Mouse (Mus musculus) embryonic facial prominence, embryonic 10.5 days (tissue): ENCODE data around the gene Il10. TPM values are rescaled to one million over a fixed set of nuclear protein-coding genes. Genes with fewer than 3 reads are reported as not detected.
A peak's percentile ranks its signal among the peaks of the same experiment; 100 is the strongest.

Experiments
- DNase-seq: peaks from one replicate; pipeline ENCODE4 v3.0.0-alpha.2; 2017; ENCODE audit warnings: low spot score
- H3K27ac ChIP-seq: fragments of 300-500 bp; sonication (generic); replicated peaks from 2 replicates; pipeline ENCODE4 v1.5.1; 2016; ENCODE audit warnings: mild to moderate bottlenecking
- H3K27me3 ChIP-seq: fragments of 300-500 bp; sonication (generic); replicated peaks from 2 replicates; pipeline ENCODE4 v1.6.1; 2016; ENCODE audit warnings: low read depth, mild to moderate bottlenecking; ENCODE audit not compliant: poor library complexity, severe bottlenecking
- H3K36me3 ChIP-seq: fragments of 300-500 bp; sonication (generic); replicated peaks from 2 replicates; pipeline ENCODE4 v1.6.1; 2016; ENCODE audit warnings: mild to moderate bottlenecking, moderate library complexity
- H3K4me1 ChIP-seq: fragments of 300-500 bp; sonication (generic); 2 replicates; pipeline ENCODE4 v1.6.1; 2016
- H3K4me3 ChIP-seq: fragments of 300-500 bp; sonication (generic); 2 replicates; pipeline ENCODE4 v1.5.1; 2016; ENCODE audit warnings: mild to moderate bottlenecking, moderate library complexity
- H3K9me3 ChIP-seq: fragments of 300-500 bp; sonication (generic); 2 replicates; pipeline ENCODE4 v1.6.1; 2016; ENCODE audit warnings: mild to moderate bottlenecking
- WGBS: fragments of 180-500 bp; shearing (Covaris S2); methylation state at CpG from one replicate; pipeline ENCODE4 v1.1.7; 2016; 5-methylcytosine and 5-hydroxymethylcytosine counted together
- polyA plus RNA-seq: library from polyadenylated mRNA; unstranded; fragments of >200 nt; fragmentation: Nextera tagmentation; extraction: Ambion mirVana; gene quantifications from 2 replicates; pipeline ENCODE4 v1.2.1, GENCODE M21; 2016

The Il10 gene
- polyA plus RNA-seq, 1 experiment from 2014 or later, result not detected

GRCm38 (mm10) chr1:131058431-131058830 lies 38.8 kb downstream of the Il10 start:
- H3K4me1 ChIP-seq, result peaks cover 52% of the 10 kb centered on the region
- peak overlapping the region; percentile 35; the same call in 1 of the 2 replicates for H3K27ac ChIP-seq
- WGBS, result 80% methylated on average over 7 of the region's 7 CpGs

GRCm38 (mm10) chr1:131059411-131059810 lies 39.8 kb downstream of the Il10 start:
- peaks cover 42% of the 10 kb centered on the region for H3K36me3 ChIP-seq
- H3K27ac ChIP-seq, result peak overlapping the region; percentile 51
- peaks cover 53% of the 10 kb centered on the region for H3K4me1 ChIP-seq
- no peaks in the 10 kb centered on the region for H3K9me3 ChIP-seq
- DNase-seq, result no peak
- no peak overlapping the region for H3K4me3 ChIP-seq
- WGBS, result 66% methylated on average over 1 of the region's 1 CpGs
- H3K27me3 ChIP-seq, result no peaks in the 10 kb centered on the region

More at GRCm38 (mm10) chr1:131058431-131058830, 38.8 kb downstream of the Il10 start:
- H3K4me3 ChIP-seq, result no peak overlapping the region
- peaks cover 52% of the 10 kb centered on the region for H3K36me3 ChIP-seq
- no peak for DNase-seq
- no peaks in the 10 kb centered on the region for H3K9me3 ChIP-seq
- H3K27me3 ChIP-seq, result no peaks in the 10 kb centered on the region

DNA sequence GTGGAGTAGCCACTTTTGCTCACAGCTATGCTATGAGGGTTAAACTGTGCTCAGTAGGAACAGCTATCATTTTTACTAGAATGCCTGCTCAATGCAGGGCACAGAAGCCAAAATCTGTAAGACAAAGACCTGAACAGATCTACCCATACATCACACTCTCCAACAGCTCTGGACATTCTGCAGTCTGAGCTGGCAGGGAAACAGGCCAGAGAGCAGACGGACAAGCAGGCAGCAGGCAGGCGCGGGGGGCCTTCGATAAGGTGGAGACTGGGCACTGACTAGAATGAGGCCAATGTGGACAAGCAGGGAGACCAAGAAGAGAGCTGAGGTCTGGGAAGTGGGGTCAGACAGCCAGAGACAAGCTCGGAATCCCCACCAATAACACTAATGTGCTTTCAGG lies 40.2 kb downstream of the Il10 start:
- WGBS, result 91% methylated on average over 5 of the region's 5 CpGs
- no peaks in the 10 kb centered on the region for H3K27me3 ChIP-seq
- H3K4me1 ChIP-seq, result peaks cover 53% of the 10 kb centered on the region
- DNase-seq, result no peak
- peaks cover 38% of the 10 kb centered on the region for H3K36me3 ChIP-seq
- H3K4me3 ChIP-seq, result no peak overlapping the region
- no peaks in the 10 kb centered on the region for H3K9me3 ChIP-seq
- peak overlapping the region; percentile 51 for H3K27ac ChIP-seq

DNA sequence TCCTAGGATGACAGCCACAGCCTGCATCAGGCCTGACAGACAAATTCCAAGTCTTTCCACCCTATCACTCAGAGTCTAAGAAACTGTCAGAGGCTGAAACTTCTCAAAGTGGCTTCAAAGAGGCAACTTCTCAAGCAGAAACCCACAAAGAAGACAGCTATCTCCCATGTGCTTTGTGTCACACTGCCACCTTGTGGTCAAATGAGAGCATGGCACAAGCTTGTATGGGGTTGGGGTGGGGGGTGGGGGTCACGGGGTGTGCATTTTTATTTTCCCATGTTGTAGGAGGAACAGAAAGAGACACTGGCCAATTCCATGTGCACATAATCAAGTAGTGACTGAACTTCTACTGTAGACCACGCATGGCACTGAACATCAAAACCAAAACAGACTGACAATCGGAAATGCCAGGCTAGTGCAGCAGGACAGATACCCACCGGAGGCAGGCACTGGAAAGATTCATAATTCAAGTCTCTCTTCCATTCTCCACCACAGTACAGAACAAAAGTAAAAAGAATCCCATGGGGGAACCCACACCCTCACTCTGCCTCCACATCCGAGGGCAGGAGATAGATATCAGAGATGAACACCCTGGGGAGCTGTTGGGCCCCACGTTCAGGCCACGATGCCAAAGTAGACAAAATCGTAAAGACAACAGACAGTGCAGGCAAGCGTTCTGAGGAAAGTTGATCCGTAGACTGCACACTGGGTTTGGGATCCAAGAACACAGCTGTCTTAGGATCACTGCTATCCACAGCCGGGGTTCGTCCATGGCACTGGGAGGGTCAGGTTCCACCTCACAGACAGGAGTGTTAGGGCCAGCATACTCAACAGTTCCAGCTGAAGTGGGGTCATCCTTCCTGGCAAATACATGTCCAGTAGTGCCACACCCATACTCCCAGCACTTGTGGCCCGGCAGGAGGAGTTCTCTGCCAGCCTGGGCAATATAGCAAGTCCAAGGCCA lies 40.9 kb downstream of the Il10 start:
- H3K27ac ChIP-seq, result peak overlapping the region; percentile 51; the same call in 1 of the 2 replicates
- peaks cover 53% of the 10 kb centered on the region for H3K4me1 ChIP-seq

GRCm38 (mm10) chr1:131061740-131062254 lies 42.2 kb downstream of the Il10 start:
- peaks cover 53% of the 10 kb centered on the region for H3K4me1 ChIP-seq
- WGBS, result 88% methylated on average over 7 of the region's 7 CpGs
- H3K27ac ChIP-seq, result 0 out of 2 replicates have a peak overlapping the region, but pooled peaks have one; percentile 8

More for the DNA sequence above, 40.9 kb downstream of the Il10 start:
- WGBS, result 70% methylated on average over 13 of the region's 13 CpGs
- Histone ChIP-seq H3K36me3 (peaks cover 30% of the 10 kb centered on the region), H3K4me3 (no peak overlapping the region), H3K9me3 (no peaks in the 10 kb centered on the region), H3K27me3 (no peaks in the 10 kb centered on the region)
- peak; percentile 55 for DNase-seq

GRCm38 (mm10) chr1:131062821-131063220 lies 43.2 kb downstream of the Il10 start:
- H3K4me1 ChIP-seq, result peaks cover 53% of the 10 kb centered on the region
- no peaks in the 10 kb centered on the region for H3K27me3 ChIP-seq
- H3K36me3 ChIP-seq, result peaks cover 23% of the 10 kb centered on the region
- WGBS, result 80% methylated on average over 6 of the region's 6 CpGs
- no peak overlapping the region for H3K27ac ChIP-seq
- DNase-seq, result no peak
- H3K4me3 ChIP-seq, result no peak overlapping the region
- no peaks in the 10 kb centered on the region for H3K9me3 ChIP-seq

More at GRCm38 (mm10) chr1:131061740-131062254, 42.2 kb downstream of the Il10 start:
- H3K4me3 ChIP-seq, result no peak overlapping the region
- no peaks in the 10 kb centered on the region for H3K9me3 ChIP-seq
- H3K36me3 ChIP-seq, result peaks cover 24% of the 10 kb centered on the region
- H3K27me3 ChIP-seq, result no peaks in the 10 kb centered on the region
- no peak for DNase-seq

DNA sequence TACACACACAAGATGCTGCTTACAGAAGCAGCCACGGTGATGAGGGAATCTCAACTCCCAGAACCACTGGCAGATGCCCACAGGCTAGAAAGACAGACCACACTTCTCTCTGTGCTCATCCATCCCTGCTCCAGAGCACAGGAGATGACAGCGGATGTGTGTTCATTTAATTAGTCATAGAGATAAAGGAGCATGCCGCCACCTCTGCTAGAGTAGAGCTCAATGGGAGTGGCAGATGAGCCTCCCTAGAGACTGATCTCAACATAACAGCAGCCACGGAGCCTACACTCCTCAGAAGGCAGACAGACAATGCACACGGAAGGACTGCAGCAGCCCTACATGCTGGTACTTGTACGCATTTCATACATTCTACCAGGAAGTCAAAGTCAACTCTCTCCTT lies 44.6 kb downstream of the Il10 start:
- 76% methylated on average over 6 of the region's 6 CpGs for WGBS

DNA sequence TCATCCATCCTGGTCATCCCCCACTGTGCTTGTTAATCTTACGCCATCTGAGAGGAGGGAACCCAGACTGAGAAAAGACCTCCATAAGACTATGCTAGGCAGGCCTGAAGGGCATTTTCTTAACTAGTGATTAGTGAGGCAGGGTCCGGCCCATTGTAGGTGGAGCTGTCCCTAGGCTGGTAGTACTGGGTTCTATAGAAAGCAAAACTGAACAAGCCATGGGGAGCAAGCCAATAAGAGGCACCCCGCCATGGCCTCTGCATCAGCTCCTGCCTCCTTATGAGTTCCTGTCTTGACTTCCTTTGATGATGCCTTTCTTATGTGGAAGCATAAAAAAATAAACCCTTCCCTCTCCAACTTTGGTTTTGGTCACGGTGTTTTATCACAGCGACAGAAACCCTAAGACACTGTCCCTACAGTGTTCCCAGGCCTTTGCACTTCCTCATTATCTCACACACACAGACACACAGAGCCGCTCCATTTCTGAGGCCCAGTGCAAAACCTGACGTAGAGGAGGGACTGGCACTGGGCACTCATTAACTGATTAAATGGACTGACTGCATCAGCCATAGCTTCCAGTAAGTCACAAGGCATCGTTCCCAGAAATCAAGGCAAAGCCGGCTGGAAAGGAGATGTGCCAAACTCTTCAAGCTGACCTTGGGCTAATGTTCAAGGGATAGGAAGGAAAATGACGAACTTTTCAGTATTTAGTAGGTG lies 48.5 kb downstream of the Il10 start:
- Histone ChIP-seq H3K36me3 (peaks cover 26% of the 10 kb centered on the region), H3K27ac (no peak overlapping the region), H3K27me3 (no peaks in the 10 kb centered on the region), H3K4me3 (no peak overlapping the region), H3K4me1 (peaks cover 21% of the 10 kb centered on the region), H3K9me3 (no peaks in the 10 kb centered on the region)
- WGBS, result 89% methylated on average over 10 of the region's 10 CpGs
- DNase-seq, result no peak

More for the DNA sequence above, 44.6 kb downstream of the Il10 start:
- Histone ChIP-seq H3K4me3 (no peak overlapping the region), H3K4me1 (peaks cover 40% of the 10 kb centered on the region), H3K9me3 (no peaks in the 10 kb centered on the region), H3K27me3 (no peaks in the 10 kb centered on the region), H3K27ac (no peak overlapping the region), H3K36me3 (peaks cover 26% of the 10 kb centered on the region)
- no peak for DNase-seq

- Histone ChIP-seq H3K4me3 (no peak overlapping the region), H3K27me3 (no peaks in the 10 kb centered on the region), H3K4me1 (peaks cover 25% of the 10 kb centered on the region), H3K9me3 (no peaks in the 10 kb centered on the region), H3K36me3 (peaks cover 26% of the 10 kb centered on the region), H3K27ac (no peak overlapping the region)
- DNase-seq, result no peak
- 88% methylated on average over 7 of the region's 7 CpGs for WGBS
Measured at GRCm38 (mm10) chr1:131069010-131069409, 49.4 kb downstream of the Il10 start.

- H3K4me3 ChIP-seq, result no peak overlapping the region
- peaks cover 14% of the 10 kb centered on the region for H3K36me3 ChIP-seq
- no peaks in the 10 kb centered on the region for H3K27me3 ChIP-seq
- no peak overlapping the region for H3K27ac ChIP-seq
- WGBS, result 86% methylated on average over 7 of the region's 7 CpGs
- DNase-seq, result no peak
- peaks cover 51% of the 10 kb centered on the region for H3K4me1 ChIP-seq
- no peaks in the 10 kb centered on the region for H3K9me3 ChIP-seq
Measured at GRCm38 (mm10) chr1:131072376-131072990, 52.8 kb downstream of the Il10 start.

DNA sequence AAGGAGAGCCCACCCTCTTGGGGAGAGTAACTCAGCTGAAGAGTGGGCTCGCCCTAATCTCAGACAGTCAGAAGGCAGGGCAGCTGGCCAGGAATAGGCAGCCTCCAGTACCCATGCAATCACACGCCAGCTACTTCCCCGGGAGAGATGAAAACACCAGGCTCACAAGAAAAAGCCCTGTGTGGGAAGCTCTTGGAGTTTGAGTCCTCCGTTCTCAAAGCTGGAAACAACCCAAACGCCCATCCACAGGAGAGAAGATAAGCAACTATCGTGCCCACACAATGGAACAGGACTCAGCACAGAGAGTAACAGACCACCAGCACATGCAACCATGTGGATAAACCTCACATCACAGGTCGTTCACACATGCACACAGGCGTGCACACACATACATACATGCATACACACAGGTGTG lies 54.9 kb downstream of the Il10 start:
- H3K4me3 ChIP-seq, result no peak overlapping the region
- H3K4me1 ChIP-seq, result peaks cover 71% of the 10 kb centered on the region
- 89% methylated on average over 8 of the region's 8 CpGs for WGBS
- no peaks in the 10 kb centered on the region for H3K27me3 ChIP-seq
- no peak for DNase-seq
- H3K9me3 ChIP-seq, result no peaks in the 10 kb centered on the region
- no peaks in the 10 kb centered on the region for H3K36me3 ChIP-seq
- peak overlapping the region; percentile 30; the same call in 1 of the 2 replicates for H3K27ac ChIP-seq
